Mouse (Mus musculus): Measurements from ENCODE around the gene Abhd2. TPM values are rescaled to one million over a fixed set of nuclear protein-coding genes. Genes with fewer than 3 reads are reported as not detected.

Gene Abhd2
- polyA plus RNA-seq, 1 experiment from 2014 or later: 10.1 TPM

GRCm38 (mm10) chr7:79400296-79400695 is 127.3 kb downstream of the Abhd2 start:
- no peak overlapping the region for H3K27ac ChIP-seq
- no peaks in the 10 kb centered on the region for H3K27me3 ChIP-seq (ENCODE audit: insufficient read depth, poor library complexity, severe bottlenecking)
- H3K9me3 ChIP-seq: no peaks in the 10 kb centered on the region
- H3K4me1 ChIP-seq (replicated peaks): no peaks in the 10 kb centered on the region
- no peak for DNase-seq (ENCODE audit: low spot score)
- 89% methylated on average over 3 of the region's 3 CpGs for WGBS
- H3K36me3 ChIP-seq: peaks cover 26% of the 10 kb centered on the region; the same call in 1 of the 2 replicates
- H3K4me3 ChIP-seq: no peak overlapping the region

DNA sequence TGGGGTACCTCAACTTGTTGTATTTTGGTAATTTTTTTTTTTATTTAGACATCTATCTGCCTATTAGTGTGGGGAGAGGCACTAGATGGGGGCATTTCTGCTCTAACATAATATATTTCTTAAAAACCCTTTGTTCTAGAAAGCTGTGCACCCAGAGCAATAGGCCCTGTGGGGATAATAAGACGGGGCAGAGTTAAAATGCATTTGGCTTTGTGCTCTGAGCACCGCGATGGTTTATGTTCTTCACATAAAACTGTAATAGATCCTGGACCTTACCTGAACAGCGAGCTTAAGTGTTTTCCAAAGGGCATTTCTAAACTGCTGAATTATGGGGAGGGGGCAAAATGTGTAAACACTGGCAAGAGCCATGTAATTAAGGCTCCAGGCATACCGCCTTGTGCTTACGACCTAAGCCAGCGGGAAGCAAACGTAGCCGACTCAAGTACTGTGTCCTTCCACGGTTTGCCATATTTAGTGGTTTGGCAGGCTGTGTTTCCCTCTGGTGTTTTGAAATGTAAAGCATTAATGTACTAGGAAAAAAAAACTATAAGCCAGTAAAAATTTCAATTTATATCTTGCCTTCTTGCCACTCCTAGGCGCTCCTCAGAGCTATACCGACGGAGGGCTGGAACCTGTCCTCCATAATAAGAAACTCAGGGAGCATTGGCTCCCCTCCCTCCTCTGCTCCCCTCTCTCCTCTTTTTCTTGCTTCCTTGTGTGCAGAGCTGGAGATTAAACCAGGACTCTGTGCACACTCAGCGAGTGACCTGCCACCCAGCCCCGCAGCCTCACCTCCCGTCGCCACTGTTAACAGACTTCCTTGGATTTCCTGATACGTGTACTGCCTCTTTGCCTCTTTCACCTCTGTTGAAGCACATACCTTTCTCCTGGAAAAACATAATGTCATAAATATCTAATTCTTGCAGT is 141.7 kb downstream of the Abhd2 start:
- peaks cover 55% of the 10 kb centered on the region for H3K36me3 ChIP-seq

More for the DNA sequence above, 141.7 kb downstream of the Abhd2 start:
- Histone ChIP-seq H3K27ac (no peak overlapping the region), H3K27me3 (ENCODE audit: insufficient read depth, poor library complexity, severe bottlenecking) (no peaks in the 10 kb centered on the region), H3K9me3 (no peaks in the 10 kb centered on the region), H3K4me1 (replicated peaks) (0 out of 2 replicates have a peak, but pooled peaks cover 3% of the 10 kb centered on the region), H3K4me3 (no peak overlapping the region)
- 95% methylated on average over 18 of the region's 18 CpGs for WGBS
- DNase-seq (ENCODE audit: low spot score): no peak

Other genes with a start within 250 kb of the Abhd2 start
- 0.10 and 0.12 TPM in 2 replicates for gene Acan, start 219.7 kb upstream of the Abhd2 start, polyA plus RNA-seq (2016; fragmentation: Nextera tagmentation; extraction: Ambion mirVana)
- gene Hapln3, start 142.2 kb upstream of the Abhd2 start, polyA plus RNA-seq (2016; fragmentation: Nextera tagmentation; extraction: Ambion mirVana): 2.3 and 2.9 TPM in 2 replicates
- 98.3 and 105 TPM in 2 replicates for gene Mfge8, start 124.1 kb upstream of the Abhd2 start, polyA plus RNA-seq (2016; fragmentation: Nextera tagmentation; extraction: Ambion mirVana)
- 0.27 and 0.58 TPM in 2 replicates for gene Rlbp1, start 113.8 kb downstream of the Abhd2 start, polyA plus RNA-seq (2016; fragmentation: Nextera tagmentation; extraction: Ambion mirVana)
- gene Fanci, start 118.7 kb downstream of the Abhd2 start, polyA plus RNA-seq (2016; fragmentation: Nextera tagmentation; extraction: Ambion mirVana): 16.1 and 19.5 TPM in 2 replicates
- 38.5 and 43.0 TPM in 2 replicates for gene Polg, start 193.2 kb downstream of the Abhd2 start, polyA plus RNA-seq (2016; fragmentation: Nextera tagmentation; extraction: Ambion mirVana)